Mouse (Mus musculus) gastrocnemius, adult 18-20 months (tissue): ENCODE data around the gene Ankrd11. TPM values are rescaled to one million over a fixed set of nuclear protein-coding genes. Genes with fewer than 3 reads are reported as not detected.

ENCODE experiments used
- DNase-seq: peaks from one replicate; pipeline ENCODE4 v3.0.0; 2021; ENCODE audit warnings: low spot score
- total RNA-seq, 2 experiments: library from RNA; stranded (reverse); gene quantifications; 2 replicates each; pipeline ENCODE4 v1.2.3; 2021

Gene Ankrd11
- total RNA-seq, 2 experiments from 2014 or later, result 61.1 to 68.9 TPM

DNA sequence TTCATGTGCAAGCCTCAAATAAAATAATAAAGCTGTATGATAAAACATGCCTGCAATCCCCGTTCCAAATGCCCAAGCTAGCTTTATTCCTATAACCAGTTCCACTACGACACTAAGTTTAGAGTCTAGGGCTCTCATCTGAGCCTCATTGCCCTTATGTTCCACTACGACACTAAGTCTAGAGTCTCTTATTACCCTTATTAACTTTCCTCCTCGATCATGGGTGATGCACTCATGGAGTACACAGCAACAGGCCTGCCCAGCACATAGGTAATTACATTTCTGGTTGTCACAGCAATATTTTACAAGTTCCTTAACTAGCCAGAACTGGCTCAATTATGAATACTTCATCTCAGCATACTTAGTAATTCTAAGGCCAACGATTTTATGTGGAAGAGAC lies 36.3 kb downstream of the Ankrd11 start:
- no peak for DNase-seq

DNA sequence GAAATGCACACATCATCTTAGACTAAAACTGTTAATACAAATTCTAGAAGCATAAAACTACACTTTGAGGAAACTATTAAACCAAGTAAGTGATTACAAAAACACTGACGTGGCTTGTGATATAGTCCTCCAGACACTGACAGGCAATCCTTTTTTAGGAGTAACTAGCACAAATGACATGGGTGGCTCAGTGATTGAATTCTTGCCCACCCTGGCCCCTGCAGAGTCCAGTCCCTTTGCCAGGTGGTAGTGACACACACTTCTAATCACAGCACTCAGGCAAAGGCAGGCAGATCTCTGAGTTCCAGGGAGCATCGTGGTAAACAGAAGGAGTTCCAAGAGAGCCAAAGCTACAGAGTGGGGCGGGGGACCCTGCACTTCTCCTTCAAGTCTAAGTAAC lies 36.7 kb downstream of the Ankrd11 start:
- DNase-seq, result no peak

DNA sequence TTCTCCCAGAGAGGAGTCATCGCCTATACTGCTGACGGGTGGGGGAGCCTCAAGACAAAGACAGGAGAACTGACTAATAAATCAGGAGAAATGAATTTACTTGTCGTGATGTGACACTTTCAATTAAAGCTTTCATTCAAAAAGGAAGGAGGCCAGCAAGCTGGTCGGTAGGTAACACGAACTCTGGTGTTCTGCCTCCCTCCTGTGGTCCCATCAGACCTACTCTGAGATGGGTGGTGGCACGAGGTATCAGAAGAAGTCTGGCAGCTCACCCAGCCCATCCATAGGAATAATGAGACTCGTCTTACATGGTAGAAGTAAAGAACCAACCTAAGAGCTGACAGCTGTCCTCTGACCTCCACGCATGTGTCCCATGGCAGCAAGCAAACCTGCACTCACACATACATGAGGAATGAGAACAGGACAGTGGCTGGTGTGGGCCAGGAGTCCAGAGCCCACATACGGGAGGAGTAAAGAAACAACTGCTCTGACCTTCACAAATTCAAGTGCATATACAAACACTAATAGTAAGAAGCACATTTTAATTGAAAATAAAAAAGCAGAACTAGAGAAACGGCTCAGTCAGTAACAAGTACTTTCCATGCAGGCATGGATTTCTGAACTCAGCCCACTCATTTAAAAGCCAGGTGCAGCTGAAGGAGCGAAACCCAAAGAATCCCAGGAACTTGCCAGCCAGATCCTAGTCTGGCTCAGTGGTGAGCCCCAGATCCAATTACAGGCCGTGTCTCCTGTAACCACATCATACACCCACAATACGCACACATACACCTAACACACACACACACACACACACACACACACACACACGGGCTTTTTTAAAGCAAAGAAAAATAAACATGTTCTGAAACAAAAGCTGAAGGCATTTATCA lies 37.8 kb downstream of the Ankrd11 start:
- no peak for DNase-seq

DNA sequence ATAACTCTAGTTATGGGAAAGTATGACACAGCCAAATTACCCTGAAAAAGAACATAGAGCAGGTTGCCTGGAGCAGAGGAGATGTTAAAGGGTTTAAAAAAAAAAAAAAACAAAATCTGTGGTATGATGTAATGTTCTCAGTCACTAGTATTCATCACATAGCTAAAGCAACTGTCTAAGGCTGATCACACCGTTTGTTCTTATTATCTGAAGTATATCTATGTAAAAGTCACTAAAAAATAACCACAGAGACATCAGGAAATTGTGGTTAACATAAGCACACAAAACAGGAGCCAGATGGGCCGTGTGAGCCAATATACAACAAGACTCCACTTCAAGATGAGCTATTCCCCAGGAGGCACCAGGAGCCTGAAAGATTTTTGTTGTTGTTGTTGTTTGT lies 41.8 kb downstream of the Ankrd11 start:
- no peak for DNase-seq

DNA sequence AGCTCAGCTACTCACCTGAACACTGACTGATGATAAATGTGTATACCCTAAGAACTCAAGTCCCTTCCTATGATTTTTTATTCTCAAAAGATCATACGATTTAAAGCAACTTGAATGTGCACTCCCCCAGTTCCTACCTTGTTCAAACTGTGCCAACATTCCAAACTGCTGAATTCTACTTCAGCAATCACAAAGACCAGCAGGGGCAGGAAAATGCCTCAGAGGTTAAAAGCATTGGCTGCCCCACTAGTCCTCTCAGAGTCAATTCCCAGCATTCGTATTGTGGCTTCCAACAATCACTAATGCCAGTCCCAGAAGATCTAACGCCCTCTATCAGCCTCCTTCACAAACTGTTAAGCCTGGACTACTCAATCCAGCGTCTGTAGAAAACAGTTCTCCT lies 44.1 kb downstream of the Ankrd11 start:
- DNase-seq, result no peak

DNA sequence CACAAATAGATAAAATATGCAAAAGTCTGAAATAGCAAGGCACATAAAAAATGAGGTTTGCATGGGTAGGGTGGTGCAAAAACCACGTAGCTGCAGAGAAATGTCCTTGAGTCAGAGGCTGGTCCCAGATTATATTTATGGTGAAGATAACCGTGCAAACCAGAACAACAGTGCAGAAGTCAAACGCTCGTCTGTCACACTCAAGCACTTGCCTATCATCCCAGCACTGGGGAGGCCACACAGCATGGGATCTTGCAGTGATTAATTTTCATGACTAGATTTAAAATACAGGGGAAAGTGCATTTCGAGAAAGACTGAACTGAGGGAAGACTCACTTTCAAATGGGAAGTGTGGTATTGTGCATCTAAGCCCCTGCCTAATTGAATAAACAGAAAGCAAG lies 48.3 kb downstream of the Ankrd11 start:
- DNase-seq, result no peak

DNA sequence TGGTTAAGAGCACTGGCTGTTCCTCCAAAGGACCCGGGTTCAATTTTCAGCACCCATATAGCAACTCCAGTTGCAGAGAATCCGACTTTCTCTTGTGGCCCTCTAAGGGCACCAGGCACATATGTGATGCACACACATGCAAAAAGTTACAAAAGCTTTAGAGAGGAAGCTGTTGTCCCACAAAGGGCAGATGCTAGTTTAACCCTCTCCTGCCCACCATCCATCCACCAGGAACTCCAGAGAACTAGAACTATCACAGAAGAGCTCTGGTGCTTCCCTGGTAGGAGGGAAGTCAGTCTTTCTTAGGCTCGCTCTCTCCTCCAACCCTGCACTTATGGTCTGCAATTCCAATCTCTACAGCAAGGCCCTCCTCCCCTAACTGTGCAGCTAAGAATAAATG lies 49.0 kb downstream of the Ankrd11 start:
- DNase-seq, result no peak

DNA sequence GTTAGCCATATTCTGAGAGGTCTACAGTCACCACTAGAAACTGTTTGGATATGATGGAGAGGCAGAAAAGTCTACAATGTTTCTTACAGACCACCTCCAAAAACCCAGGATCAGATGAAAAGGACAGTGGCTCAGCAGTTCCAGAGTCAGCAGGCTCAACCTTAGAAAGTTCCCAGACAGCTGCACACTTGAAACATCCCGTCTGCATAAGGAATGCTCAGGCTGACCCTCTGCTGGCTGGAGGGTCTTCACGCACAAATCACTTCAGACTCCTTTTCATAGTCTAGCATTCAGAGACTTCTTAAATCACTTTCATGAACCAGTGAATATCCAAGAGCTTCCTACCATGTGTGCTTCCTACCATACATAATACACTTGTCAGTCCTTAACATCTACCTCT lies 49.8 kb downstream of the Ankrd11 start:
- DNase-seq, result no peak

DNA sequence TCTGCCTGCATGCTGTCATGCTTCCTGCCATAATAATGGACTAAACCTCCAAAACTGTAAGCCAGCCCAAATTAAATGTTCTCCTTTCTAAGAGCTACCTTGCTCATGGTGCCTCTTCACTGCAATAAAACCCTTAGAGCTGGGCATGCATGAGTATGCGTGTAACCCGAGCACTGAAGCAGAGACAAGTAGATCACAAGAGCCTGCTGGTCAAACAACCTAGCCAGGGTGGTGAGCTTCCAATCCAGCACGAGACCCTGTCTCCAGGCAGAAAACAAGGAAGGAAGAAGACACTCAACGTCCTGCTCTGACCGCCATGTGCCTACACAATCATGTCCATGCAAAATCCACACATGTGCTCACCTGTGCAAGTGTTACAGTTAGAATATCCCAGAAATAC lies 50.7 kb downstream of the Ankrd11 start:
- peak; percentile 24 for DNase-seq

DNA sequence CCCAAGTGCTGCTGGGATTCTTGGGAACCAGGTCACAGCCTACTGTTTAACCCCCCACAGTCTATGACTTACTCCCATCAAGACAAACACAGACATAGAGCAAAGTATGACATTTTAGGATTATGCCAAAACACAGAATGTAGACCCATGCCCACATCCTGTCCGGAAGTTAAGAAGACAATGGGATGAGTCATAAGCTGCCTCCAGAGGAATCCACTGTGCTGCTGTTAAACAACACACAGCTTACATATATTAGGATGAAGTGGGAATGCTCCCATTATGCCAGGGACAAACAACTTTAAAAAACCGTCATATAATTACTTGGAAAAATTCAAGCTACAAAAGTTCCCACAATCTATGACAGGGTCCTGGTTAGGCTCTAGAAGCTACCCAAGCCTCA lies 52.1 kb downstream of the Ankrd11 start:
- DNase-seq, result no peak

DNA sequence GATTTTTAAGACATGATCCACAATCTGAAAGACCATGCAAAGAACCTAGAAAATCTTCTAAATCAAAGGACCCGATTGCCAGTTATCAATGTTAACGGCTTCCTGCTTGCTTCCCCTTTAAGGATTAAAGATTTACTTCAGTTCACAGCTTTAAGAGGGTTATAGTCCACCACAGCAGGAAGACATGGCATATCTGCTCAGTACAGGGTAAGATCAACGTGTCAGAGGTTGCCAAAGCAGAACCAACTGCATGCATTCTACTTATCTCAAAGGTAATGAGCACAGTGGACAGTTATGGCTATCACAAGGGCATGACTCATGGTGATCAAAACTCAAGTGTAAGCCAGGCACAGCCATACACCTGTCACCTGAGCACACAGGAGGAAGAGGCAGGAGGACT lies 53.1 kb downstream of the Ankrd11 start:
- no peak for DNase-seq

DNA sequence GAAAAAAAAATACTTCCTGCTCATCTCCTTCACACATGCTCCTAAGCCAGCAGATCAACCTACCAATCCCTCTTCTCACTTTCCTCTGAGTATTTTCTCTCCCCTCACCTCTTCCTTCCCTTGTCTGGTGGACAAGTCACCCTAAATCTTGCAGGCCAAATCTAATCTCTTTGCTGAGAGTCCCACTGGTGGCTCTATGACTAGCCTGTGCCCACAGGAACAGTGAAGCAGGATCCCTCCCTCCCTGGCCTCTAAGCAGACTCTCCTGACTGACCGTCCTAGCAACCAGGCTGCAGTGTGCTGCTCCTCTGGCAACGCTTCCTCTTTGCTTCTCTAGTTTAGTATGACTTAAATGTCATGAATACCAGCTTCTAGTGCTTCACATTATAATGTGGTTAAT lies 54.8 kb downstream of the Ankrd11 start:
- peak; percentile 39 for DNase-seq

DNA sequence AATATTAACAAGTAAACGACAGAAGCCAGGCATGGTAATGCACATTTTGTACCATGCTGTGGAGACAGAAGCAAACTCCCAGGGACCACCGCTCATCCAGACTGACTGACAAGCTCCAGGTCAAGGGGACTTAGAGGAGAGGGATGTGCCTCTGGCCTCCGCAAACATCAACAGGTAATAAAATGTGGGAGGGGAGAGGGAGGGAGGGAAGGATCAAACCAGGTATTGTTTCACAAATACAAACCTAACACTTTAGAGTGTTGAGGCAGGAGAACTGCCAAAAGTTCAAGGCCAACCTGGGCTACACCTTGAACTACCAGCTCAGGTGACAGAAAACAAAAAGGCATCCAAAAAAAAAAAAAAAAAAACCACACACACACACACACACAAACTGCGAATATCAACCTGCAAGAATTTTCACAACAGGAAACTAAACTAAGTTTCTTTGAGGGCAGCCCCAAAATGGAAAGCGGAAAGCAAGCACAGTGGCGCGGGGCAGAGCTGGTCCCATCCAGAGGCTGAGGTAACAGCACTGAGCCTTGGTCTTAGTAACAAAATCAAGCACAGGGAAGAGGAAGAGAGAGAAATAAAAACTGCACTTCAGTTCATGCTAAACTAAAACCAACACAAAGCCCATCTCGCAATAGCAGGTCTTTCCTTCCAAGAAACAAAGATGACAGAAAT lies 55.4 kb downstream of the Ankrd11 start:
- no peak for DNase-seq

DNA sequence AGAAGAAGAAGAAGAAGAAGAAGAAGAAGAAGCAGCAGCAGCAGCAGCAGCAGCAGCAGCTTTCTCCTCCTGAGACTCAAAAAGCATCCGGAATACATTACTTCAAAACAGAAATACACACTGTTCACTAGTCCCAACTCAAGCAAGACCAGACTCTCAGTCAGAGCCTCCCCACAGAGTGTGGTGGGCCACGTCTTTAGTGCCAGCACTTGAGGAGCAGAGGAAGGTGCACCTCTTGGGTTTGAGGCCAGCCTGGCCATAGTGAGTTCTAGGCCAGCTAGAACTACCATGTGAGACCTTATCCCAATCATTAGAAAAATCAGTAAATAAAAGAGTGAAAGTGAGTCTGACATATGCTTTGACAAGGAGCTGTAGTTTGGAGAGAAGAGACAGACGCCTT lies 57.9 kb downstream of the Ankrd11 start:
- DNase-seq, result no peak

DNA sequence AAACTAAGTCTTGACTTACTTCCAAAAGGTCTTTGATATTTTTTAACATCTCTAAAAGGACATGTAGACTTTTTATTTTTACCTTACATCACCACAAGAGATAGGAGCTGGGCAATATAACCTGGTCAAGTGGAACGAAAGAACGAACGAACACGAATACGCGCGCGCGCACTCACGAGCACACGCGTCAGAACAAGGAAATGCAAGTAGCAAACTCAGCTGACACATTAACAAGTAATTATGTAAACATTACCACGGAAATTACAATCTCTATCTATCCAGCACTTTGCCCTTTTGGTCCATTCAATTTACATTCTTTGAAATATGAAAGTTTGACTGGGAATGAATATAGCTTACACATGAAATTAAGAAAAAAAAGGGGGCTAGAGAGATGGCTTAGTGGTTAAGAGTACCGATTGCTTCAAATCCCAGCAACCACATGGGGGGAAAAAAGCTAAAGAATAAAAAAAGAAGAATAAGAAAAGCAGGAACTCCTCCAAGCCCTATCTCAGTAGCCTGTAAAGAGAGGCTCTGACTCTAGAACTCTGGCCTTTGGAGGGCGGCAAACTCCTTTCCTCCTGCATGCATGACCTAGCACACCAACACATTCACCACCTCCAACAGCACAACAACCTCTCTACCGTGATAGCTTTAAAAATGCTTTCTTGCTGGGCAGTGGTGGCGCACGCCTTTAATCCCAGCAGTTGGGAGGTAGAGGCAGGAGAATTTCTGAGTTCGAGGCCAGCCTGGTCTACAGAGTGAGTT lies 58.7 kb downstream of the Ankrd11 start:
- no peak for DNase-seq

DNA sequence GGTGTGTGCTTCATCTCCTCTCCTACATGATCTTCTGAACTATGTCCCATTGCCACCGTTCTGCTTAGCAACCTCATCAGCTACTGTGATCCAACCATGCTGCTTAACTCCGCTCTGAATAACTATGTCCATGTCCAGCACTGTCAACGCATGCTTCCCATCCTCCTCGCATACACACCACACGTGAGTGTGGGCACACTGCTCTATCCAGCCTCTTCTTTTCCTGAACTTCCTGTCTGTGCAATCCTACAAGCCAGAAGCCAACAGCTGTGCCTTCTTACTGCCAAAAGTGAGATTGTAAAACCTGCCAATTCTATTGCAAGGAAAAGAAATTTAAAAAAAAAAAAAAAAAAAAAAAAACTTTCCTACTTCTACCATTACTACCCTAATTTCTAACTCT lies 60.4 kb downstream of the Ankrd11 start:
- no peak for DNase-seq

DNA sequence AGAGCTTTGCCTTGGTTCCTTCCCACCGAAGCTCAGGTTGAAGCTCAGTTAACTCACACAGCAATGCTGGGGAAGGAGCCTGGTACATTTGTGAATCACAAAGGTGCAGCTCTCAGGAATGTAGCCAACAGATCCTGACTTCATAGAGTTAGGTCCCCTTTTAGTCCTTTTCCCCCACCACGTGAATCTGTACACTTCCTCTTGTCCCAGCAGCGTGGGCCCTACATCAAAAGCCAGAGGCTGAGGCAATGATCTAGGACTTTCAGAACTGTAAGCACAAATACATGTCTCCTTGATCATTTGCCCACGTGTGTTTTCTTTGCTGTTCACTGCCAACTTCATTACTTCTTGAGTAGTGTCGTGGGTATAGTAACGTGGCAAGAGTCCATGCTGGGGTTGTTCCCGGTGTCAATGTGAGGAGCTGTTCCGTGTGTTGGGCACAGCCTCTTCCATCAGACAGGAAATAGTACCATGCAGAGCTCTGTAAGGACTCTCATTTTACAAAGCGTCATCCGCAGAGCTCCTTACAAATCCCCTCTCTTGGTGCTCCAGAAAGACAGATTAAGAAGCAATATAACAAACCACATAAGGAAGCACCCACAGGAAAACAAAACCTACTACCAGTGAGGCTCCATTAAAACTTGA lies 62.1 kb downstream of the Ankrd11 start:
- DNase-seq, result no peak

DNA sequence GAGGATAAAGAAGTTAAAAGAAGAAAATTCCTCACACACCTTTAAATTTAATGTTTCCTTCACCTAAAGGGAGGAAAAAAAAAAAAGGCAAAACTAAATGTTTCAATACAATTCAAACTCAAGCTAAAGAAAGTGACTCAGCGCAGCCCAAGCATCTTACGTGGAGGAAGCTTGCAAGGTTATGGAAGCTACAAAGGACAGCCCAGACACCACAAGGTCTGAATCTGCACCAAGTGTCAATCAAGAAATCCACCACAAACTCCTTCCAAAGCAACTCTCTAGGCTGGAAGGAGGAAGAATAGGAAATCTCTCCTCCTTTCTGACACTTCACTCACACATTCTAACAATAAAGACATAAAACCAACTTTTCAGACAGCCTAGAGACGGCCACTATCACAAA lies 62.7 kb downstream of the Ankrd11 start:
- no peak for DNase-seq

DNA sequence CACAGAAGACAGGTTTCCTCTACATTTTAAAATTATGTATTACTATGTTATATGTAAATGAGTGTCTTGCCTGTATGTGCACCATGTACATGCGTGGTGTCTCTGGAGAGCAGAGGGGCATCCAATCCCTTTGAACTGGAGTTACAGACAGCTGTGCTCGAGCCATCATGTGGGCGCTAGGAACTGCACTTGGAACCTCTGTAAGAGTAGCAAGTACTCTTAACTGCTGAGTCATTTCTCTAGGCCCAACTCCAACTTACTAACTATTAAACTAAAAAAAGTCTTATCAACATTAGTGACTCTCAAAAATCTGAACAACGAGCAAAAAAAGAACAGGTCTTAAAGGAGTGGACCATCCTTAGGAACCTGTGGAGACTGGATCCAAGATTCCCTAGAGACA lies 66.0 kb downstream of the Ankrd11 start:
- no peak for DNase-seq

DNA sequence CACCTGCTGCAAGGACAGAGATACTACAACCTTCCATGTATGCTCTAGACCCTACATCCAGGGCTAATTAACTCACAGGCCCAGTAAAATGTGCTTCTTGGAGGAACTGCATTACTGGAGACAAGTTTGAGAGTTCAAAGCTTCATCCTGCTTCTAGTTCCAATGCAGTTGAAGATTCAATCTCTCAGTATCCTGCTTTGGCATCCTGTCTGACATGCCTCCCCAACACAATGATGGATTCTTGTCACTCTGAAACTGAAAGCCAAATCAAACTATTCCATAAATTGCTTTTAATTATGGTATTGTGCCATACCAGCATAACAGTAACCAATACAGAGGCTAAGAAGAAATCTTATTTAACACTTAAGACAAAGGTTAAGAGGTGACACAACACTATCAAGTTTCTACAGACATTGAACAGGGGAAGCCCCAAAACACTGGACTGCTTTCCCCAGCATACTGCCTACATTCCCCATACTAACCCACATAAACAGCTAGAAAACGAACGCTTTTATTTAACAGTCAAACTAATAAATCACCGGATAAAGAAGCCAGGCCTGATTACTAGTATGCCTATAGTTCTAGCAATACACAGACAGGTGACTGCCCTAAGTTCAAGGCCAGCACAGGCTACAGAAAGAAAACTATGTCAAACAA lies 72.0 kb downstream of the Ankrd11 start:
- no peak for DNase-seq

DNA sequence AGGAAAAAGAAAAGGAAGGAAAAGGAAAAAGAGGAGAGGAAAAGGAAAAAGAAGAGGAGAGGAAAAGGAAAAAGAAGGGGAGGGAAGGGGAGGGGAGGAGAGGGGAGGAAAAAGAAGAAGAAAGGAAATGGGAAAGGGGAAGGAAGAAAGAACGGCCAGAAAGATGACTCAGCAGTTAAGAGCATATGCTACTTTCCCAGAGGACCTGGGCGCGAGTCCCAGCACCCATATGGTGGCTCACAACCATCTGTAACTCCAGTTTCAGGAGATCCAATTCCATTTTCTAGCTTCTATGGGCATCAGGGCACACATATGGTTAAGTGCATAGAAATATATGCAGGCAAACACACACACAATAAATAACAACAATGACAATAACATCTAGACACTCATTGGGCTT lies 73.9 kb downstream of the Ankrd11 start:
- no peak for DNase-seq
